Mouse (Mus musculus): ENCODE measurements around the gene Gm17571.

Gm17571 gene

GRCm38 (mm10) chr9:13446703-13447285, at the start of gene Gm17571:
TSS of gene Gm17571 (minus strand) at chr9:13446753.
- no peak for DNase-seq (ENCODE audit: low spot score in 2 of 2)

- no peak for DNase-seq (ENCODE audit: low spot score in 2 of 2)
These were observed 49.0 kb upstream of the Gm17571 start for GRCm38 (mm10) chr9:13495530-13495929.

GRCm38 (mm10) chr9:13493746-13494145, 47.2 kb upstream of the Gm17571 start:
- DNase-seq (ENCODE audit: low spot score in 2 of 2): no peak

- DNase-seq (ENCODE audit: low spot score in 2 of 2): no peak
These were observed 46.3 kb upstream of the Gm17571 start for GRCm38 (mm10) chr9:13492807-13493206.

GRCm38 (mm10) chr9:13491854-13492620, 45.5 kb upstream of the Gm17571 start:
- no peak for DNase-seq (ENCODE audit: low spot score in 2 of 2)

GRCm38 (mm10) chr9:13491107-13491506, 44.6 kb upstream of the Gm17571 start:
- no peak for DNase-seq (ENCODE audit: low spot score in 2 of 2)

- no peak for DNase-seq (ENCODE audit: low spot score in 2 of 2)
These were observed 39.4 kb upstream of the Gm17571 start for GRCm38 (mm10) chr9:13485914-13486313.

GRCm38 (mm10) chr9:13484267-13485240, 38.0 kb upstream of the Gm17571 start:
- no peak for DNase-seq (ENCODE audit: low spot score in 2 of 2)

GRCm38 (mm10) chr9:13483199-13484068, 36.9 kb upstream of the Gm17571 start:
- DNase-seq (ENCODE audit: low spot score in 2 of 2): no peak

- no peak for DNase-seq (ENCODE audit: low spot score in 2 of 2)
These were observed 32.7 kb upstream of the Gm17571 start for GRCm38 (mm10) chr9:13479275-13479674.

- no peak for DNase-seq (ENCODE audit: low spot score in 2 of 2)
These were observed 28.4 kb upstream of the Gm17571 start for GRCm38 (mm10) chr9:13474951-13475350.

GRCm38 (mm10) chr9:13470013-13470412, 23.5 kb upstream of the Gm17571 start:
- no peak for DNase-seq (ENCODE audit: low spot score in 2 of 2)

GRCm38 (mm10) chr9:13468778-13469177, 22.2 kb upstream of the Gm17571 start:
- DNase-seq (ENCODE audit: low spot score in 2 of 2): no peak

- no peak for DNase-seq (ENCODE audit: low spot score in 2 of 2)
These were observed 21.2 kb upstream of the Gm17571 start for GRCm38 (mm10) chr9:13467745-13468144.

- no peak for DNase-seq (ENCODE audit: low spot score in 2 of 2)
These were observed 20.3 kb upstream of the Gm17571 start for GRCm38 (mm10) chr9:13466816-13467215.

- DNase-seq (ENCODE audit: low spot score in 2 of 2): no peak
These were observed 19.8 kb upstream of the Gm17571 start for GRCm38 (mm10) chr9:13466351-13466750.

- DNase-seq (ENCODE audit: low spot score in 2 of 2): no peak
These were observed 18.9 kb upstream of the Gm17571 start for GRCm38 (mm10) chr9:13465358-13466020.

GRCm38 (mm10) chr9:13460926-13461325, 14.4 kb upstream of the Gm17571 start:
- no peak for DNase-seq (ENCODE audit: low spot score in 2 of 2)

- no peak for DNase-seq (ENCODE audit: low spot score in 2 of 2)
These were observed 13.5 kb upstream of the Gm17571 start for GRCm38 (mm10) chr9:13460012-13460411.

- DNase-seq (ENCODE audit: low spot score in 2 of 2): no peak
These were observed 12.8 kb upstream of the Gm17571 start for GRCm38 (mm10) chr9:13459371-13459770.

- DNase-seq (ENCODE audit: low spot score in 2 of 2): no peak
These were observed 11.2 kb upstream of the Gm17571 start for GRCm38 (mm10) chr9:13457774-13458173.

Data from urinary bladder, postnatal 4 days (tissue).